Mouse (Mus musculus) WW6 (cell line): Measurements from ENCODE around the gene Kcnv2.

ENCODE experiments used
- DNase-seq: peaks from one replicate; pipeline ENCODE4 v3.0.0-alpha.2; 2013; ENCODE audit warnings: low read depth, low spot score

Kcnv2 gene

DNA sequence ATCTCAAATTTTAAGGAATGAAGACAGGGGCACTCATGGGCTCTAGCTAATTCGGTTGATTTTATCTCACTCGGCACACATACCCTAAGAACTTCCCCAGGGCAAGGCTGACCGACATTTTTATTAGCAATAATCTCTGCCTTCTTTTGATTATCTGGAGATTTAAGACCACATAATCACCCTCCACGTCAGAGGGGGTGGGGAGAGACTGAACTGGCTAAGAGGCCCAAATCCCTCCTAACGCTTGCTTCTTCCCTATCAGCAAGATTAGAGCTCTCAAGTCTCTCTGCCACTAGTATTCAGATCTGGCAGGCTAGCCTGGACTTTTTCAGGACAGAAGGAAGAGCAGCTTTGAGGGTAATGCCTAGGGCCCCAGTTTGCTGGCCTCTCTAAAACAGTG is at the start of gene Kcnv2:
Gene Kcnv2 (plus strand): TSS at position 308 of the 400 bp plus-strand sequence.
- DNase-seq: no peak

DNA sequence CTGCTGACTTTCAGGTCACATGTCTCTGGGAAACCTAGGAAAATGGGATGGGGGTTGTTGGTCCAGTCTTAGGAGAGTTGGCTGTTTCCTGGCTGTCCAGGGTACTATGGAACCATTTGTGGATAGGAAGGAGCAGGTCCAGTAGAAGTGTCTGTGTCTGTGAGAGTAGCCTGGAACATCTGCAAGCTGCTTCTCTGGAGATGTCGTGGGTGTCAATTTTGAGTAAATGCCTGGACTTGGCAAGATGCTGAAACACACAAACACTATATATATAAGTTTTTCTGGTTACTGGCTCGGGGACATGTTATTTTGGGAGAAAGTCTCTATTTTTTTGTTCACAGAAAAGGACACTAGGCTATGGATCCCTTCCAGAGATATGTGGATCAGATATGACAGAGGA is 49.0 kb upstream of the Kcnv2 start:
- DNase-seq: no peak

DNA sequence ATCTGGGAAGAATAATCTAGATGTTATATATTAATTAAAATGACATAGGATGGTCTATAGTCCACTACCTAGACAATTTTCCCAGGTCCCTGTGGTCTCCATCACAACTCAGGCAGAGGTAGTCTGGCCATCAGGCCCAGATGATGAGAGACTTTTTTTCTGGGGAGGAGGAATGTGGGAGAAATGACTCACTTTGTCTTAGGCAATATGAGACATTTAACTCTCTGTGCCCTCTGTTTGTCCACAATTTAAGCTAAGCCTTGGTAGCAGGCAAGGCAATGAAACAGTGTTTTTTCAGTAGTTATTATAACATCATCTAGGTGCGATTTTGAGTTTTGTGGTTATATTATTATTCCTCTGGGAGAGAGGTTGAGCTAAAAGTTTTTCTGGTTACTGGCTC is 48.0 kb upstream of the Kcnv2 start:
- no peak for DNase-seq

DNA sequence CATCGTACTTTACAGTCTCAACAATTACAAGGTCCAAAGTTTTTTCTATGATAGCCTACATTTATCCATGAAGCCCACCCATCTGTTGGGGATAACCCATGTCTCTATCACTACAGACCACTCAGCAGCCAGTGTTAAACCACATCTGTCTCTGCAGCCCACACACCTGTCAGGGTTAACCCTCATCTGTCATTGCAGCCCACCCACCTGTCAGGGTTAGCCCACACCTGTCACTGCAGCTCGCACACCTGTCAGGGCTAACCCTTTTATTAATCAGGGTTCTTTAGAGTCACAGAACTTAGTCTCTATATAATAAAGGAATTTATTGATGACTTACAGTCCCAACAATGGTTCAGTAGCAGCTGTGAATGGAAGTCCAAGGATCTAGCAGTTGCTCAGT is 43.2 kb upstream of the Kcnv2 start:
- DNase-seq: no peak

DNA sequence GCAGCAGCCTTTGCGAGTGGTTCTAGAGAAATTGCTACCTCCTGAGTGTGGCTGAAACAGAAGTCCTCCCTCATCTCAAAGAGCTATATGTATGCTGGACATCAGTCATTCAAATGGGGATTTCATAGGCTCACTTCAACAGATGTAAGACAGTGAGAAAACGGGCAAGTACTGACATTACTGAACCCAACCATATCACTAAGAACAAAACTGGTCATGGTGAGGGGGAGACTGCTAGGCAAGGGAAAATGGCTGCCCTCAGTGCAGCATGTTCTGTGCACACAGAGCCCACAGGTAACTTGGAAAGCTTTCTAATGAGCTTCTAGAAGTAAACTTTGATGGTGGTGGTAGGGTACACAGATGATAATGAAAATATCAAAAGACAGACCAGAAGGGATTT is 12.3 kb upstream of the Kcnv2 start:
- no peak for DNase-seq

DNA sequence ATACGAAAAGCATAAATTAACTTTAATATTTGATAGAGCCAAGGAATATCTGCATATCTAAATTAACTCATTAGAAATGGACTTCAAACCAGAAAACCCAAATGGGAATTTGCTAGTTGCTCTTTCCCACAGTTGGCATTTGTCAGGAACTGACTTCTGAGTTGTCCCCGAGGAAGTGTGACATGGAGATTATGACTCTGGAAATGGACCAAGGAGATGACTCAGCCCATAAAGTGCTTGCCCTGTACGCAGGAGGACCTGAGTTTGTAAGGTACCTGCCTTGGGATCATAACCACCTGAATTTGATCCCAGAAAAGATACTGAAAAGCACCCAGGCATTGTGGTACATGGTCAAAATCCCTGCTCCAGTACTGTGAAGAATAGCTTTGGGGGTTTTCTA is 11.1 kb upstream of the Kcnv2 start:
- DNase-seq: no peak

DNA sequence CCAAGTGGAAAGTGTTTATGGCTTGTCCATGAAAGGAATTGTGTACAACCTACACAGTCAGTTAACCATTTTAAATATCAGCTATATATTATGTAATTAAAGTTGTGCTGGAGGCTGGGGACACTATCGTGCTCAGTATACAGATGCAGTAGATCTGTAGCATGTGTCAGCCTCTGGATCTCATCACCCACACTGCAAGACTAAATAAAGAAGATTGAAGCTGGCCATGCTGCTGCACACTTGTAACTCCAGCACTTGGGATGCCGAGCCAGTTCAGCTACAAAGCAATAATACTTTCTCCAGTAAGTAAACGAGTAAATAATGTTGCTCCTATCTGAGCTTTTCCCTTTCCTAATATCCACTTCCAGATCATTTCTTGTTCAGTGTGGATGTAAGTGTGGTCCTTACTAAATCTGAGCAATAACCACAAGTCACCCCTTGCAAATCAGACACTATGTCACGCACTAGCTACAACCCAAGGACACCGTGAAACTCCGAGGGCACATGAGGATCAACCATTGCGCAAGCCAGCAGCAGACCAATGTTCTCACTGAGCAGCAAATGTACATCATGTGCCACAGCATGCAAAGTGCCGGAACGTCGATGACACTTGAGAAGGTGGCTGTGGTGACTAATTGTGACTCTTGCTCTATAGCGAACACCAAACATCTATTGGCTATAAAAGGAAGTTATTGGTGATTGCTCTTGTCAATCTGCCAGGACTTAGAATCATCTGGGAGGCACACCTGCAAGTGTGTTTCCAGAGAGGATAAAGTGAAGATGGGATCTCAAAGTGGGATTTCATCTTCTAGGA is 9.9 kb upstream of the Kcnv2 start:
- no peak for DNase-seq

DNA sequence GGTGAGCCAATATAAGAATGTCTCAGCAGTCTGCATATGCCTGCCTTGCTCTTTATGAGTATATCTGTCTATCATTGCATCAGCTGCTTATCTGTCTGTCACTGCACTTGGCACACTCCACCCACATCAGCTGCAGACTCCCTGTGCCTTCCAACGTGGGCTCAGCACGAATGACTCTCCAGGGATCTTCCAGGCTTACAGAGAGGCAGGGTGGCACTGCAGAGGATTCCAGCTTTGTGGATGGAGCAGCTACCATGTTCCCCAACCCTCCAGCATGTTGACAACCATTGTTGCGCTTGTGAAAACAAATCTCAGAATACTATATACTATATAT is 9.3 kb upstream of the Kcnv2 start:
- DNase-seq: no peak

DNA sequence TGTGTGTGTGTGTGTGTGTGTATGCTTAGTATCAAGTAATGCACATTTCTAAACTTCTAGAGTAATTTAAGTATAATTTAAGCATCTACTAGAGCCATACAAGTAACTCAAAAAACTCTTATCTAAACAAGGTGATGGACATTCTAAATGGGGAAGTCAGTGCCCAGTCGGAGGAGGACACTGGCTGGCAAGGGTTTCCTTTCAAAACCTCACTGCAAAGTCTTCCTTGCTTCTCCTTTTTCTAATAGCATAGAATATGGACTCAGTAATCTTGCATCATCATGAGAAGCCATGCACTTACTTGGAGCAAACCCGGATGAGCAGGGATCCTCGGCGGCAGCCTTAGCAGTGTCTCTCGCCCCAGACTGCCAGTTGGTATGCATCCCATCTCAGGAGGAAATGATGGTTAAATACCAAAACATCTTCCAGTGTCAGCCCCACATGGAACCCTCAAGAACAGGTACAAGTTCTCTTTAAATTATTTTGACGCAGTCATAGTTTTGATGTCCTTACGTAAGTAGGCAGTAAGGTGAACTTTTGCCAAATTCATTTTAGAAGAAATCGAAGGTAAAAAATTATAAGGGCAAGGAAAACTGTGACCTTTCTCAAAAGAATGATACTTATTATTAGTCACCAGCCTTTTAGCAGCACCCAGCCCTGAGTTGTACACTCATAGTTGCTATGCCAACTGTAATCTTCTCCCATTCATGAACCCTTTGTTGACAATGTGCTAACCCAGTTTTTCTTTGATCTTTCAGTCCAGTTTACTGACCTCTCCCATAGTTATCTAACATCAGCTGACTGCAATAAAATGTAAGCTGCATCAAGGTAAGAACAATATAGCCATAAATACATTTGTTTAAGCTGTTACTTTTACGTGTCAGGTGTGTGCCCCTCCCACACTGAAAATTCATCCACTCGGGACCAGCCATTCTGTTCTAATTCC is 5.8 kb upstream of the Kcnv2 start:
- DNase-seq: no peak

DNA sequence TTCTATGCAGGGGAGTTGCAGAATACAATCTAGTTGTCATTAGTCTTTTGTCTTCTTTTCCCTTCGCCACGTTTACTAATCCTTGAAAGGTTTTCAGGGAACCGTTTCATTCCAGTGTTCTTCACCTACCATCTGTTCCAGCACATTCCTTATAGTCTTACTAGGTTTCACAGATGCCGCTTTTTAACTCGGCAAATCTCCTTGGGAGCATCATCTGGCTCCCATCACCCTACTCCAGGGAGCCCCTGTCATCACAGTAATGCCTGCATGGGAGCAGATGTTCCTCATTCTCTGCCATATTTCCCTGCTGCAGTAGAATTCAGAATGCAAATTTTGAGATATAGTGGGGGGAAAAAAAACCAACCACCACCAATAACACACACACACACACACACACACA is 5.1 kb upstream of the Kcnv2 start:
- DNase-seq: no peak

DNA sequence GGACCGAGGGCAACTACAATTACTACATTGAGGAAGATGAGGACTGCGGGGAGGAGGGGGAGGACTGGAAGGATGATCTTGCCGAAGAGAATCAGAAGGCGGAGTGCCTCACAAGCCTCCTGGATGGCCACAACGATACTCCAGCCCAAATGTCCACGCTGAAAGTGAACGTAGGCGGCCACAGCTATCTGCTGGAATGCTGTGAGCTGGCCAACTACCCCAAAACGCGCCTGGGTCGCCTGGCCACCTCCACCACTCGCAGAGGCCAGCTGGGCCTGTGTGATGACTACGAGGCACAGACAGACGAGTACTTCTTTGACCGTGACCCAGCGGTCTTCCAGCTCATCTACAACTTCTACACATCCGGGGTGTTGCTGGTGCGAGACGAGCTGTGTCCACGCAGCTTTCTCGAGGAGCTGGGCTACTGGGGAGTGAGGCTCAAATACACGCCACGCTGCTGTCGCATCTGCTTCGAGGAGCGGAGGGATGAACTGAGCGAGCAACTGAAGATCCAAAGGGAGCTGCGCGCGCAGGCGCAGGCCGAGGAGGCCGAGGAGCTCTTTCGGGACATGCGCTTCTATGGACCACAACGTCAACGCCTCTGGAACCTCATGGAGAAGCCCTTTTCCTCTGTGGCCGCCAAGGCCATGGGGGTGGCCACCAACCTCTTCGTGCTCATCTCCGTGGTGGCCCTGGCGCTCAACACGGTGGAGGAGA is 681 bp downstream of the Kcnv2 start:
- DNase-seq: no peak

DNA sequence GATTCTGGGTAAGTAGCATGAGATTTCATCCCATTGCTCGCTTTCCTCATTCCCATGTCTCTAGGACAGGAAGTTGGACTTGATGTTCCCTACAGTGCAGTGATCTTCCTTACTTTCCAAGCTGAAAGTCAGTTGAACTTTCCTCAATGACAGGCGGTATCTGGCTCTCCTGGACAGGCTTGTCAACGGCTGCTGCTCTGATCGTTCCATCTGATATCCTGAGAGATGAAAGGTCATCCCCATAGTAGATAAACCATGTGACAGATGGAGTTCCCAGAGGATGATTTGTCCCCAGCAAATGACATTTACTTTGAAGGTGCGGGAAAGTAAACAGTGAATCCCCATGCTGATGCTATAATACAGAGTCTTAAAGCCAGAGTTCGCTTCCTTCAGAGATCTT is 3.2 kb downstream of the Kcnv2 start:
- DNase-seq: no peak

DNA sequence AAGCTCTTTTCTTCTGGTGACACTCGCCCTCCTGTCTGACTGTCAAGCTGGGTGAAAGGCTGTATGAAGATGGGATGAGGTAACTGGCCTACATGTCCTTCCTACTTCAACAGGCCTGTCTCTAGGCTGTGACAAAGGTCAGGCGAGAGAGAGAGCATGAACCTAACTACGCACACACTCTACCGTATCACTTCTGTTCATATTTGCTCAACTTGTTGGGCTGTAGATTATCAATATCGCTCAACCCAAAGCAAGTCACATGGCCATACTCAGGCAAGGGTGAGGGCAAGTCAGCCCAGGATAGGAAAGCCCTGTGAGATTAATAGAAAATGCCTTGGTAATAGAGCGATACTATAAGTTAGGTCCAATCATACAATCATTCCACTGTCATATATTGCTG is 5.2 kb downstream of the Kcnv2 start:
- no peak for DNase-seq

DNA sequence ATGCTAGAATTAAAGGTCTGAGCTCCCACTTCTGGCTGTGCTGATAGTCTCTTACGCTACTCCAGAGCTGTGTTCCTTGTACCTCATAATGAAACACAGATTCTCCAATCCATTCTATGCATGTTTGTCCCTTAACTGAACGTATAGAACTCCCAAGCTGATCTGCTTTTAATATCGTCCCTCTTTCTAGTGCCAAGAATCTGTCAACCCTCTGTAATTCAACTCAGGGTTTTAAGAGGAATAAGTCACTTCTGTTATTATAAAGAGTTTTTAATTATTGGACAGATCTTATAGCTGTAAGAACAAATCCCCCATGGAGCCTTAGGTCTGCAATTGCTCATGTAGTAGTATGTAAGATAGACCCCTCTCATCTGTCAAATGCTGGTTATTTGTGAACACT is 5.8 kb downstream of the Kcnv2 start:
- DNase-seq: no peak

DNA sequence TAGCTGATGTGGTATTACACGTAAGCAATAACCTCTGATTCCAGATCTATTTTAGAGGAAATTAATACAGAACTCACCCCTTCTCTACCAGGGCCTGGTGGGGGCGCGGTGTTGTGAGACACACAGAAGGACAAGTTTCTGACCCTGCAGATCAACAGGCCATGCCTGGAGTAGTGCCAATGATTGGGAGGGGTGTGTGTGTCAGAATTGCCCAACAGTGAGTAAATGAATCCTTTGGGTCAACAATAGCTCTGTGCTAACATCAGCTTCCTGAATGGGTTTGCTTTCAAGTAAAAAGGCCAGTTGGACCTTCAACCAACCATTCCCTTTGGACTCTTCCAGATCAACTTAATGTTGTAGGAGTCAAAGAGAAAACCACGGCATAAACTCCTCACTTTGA is 6.3 kb downstream of the Kcnv2 start:
- no peak for DNase-seq

DNA sequence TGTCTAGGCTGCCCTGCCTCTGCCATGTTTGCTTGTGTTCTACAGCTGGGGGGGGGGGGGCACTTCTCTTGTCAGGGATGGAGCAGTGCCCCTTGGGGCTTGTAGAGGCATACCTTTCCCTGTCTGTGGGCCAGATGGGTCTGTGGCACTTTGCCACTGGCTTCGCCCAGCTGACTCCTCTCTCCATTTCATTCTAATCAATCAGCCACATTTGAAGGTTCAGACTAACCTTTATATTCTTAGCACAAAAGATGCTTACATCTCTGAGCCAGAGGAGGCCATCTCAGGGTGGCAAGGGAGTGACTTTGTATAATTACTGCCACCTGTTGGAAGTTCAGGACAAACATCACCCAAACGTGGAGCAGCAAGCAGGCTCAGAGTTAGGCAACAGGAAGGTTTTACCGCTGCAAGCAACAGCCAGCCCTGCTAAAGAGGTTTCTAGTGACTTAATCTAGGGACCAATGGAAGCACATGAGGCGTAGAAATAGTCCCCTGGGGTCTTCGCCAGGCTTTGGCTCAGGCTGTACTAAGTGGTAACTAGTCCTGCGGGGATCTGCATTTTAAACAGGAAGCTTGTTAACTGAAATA is 9.9 kb downstream of the Kcnv2 start:
- no peak for DNase-seq

DNA sequence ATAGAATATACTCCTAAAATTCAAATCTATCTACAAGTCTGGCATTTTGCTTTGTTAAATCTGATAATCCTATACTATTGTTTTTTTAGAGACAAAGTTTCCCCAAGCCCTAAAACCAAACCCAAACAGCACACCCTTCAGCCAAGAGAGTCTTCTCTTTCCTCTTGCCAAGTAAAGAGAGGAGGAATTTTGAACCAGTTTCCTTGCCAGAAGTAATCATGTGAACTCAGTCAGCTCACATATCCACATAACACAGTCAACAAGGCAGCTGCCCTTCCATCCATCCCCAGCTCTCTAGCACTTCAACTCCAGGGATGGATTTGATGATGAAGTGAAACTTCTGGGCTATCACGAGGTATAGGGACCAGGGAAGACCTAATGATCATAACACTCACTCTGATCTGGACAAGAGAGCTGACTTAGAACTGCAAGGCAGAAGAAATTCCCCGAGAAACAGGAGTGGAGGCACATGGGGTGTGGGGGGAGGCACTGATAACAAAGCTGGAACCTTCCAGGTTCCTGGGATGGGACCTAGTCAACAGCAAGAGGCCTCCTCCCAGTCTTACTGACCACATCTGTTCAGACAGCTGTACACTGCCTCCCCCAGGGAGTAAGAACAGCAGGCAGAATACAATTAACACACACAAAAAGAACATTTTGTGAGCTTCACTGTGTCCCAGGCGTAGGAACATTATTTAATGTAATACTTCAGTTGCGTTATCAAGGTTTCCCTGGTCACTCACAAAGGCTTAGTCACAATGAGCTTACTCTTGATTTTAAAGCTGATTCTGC is 13.9 kb downstream of the Kcnv2 start:
- DNase-seq: no peak

DNA sequence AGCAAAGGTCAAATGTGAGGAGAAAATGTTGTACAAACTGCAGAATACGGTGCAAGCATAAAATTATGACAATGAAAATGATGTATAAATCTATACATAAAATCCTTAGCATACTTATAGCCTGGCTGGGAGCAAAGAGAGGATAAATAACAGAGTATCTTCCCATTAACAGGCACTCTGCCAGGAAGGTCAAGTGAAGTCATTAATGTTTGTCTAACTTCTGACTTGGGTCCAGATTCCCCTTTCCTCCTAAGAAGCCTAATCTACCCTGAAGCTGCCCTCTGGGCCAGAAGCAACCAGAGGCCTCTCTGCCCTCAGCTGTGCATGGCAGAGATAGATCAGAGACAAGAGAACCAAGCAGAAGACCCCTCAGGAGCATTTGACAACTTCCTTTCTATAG is 24.1 kb downstream of the Kcnv2 start:
- no peak for DNase-seq

DNA sequence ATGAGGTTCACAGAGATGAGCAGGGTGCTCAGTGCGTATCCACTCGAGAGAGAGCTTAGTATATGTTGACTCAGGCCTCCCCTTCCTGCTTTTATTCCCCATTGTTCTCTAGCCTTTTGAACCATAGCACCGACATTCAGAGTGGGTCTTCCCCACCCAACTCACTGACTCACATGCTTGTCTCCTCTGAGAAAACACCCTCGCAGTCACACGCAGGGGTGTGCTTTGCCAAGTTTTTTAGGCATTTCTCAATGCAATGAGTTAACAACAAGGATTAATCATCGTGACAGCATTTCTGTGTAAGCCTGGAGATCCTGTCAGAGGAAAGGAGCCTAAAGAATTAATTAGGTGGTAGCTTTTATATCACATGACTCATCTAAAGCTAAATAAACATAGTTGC is 29.3 kb downstream of the Kcnv2 start:
- no peak for DNase-seq

DNA sequence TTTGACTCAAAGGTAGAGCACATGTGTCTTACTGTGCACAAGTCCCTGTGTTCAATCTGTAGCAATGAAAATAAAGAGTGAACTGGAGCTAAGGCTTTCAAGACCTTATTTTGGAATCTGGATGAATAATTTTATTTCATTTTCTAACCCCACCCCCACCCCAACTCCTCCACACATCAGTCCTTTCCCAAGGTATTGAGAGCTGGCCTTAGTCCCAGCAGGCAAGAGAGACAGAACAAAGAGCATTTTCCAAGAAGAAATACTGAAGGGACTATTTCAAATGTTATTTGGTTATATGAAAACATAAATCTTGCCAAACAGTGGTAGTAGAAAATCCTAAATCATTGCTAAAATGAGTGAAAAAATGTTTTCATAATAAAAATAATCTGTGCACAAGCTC is 38.0 kb downstream of the Kcnv2 start:
- no peak for DNase-seq

DNA sequence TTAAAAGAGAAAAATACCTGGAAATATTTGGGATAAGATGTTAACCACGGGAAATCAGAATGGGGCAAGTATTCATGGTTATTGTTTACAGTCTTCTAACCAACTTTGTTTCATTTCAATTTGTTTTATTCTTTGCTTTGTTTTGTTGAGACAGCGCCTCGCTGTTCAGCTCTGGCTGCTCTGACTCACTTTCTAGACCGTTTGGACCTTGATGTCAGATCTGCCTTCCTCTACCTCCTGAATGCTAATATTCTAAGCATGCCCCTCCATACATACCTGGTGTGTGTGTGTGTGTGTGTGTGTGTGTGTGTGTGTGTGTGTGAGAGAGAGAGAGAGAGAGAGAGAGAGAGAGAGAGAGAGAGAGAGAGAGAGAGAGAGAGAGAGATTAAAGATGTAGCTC is 41.5 kb downstream of the Kcnv2 start:
- DNase-seq: no peak
